Mouse (Mus musculus): ENCODE measurements around the gene Zdhhc14.

DNA sequence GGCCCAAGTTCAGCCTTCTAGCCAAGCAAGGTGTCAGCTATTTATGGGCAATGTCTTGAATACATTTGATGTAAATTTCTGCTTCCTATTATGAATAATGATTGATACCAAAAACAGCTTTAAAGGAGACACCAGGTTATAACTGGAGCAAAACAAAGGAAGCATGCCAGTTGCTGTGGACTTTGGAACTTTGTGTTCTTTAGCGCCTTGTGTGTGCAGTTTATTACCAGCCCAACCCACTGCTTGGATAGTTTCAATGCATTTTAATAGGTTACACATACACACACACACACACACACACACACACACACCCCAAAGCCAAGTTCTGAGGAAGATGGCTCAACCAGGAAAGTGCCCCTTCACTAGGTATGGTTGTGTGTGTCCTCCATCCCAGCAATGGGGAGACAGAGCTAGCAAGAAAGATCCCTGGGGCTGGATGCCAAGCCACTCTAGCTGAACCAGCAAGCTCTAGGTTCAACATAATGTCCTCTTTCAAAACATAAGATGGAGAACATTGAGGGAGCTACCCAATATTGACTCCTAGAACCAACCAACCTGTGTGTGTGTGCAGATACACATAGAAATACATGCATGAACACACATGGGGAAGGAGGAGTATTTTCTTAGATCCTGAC, 79.9 kb downstream of the Zdhhc14 start:
- no peak for TF ChIP-seq CTCF (IDR thresholded peaks at IDR 0.05; ENCODE audit: low read depth)
- no peak for TF ChIP-seq EP300 (IDR thresholded peaks at IDR 0.05; ENCODE audit: low read depth)
